Mouse (Mus musculus) lung, postnatal 0 days (tissue): ENCODE measurements around the gene Rundc3a.

Experiments used
- CTCF ChIP-seq: IDR thresholded peaks from 2 replicates; pipeline ENCODE4 v1.5.1; 2016; ENCODE audit warnings: antibody characterized with exemption, mild to moderate bottlenecking
- EP300 ChIP-seq: IDR thresholded peaks from 2 replicates; pipeline ENCODE4 v1.6.1; 2016; ENCODE audit warnings: antibody characterized with exemption, mild to moderate bottlenecking, control low read depth

- no peak for TF ChIP-seq CTCF
- TF ChIP-seq EP300, result no peak
Measured at GRCm38 (mm10) chr11:102443740-102444139, 50.5 kb downstream of the Rundc3a start.
